Mouse (Mus musculus) bone marrow, adult 2 months (tissue): ENCODE measurements around the gene Atp6v1f.

Experiments used
- CTCF ChIP-seq: fragments of 200-500 bp; IDR thresholded peaks from 2 replicates; pipeline ENCODE4 v1.5.1; 2011; ENCODE audit warnings: low read length, control low read depth; ENCODE audit not compliant: control insufficient read depth, insufficient read depth
- POLR2A ChIP-seq: fragments of 200-500 bp; IDR thresholded peaks from 2 replicates; pipeline ENCODE4 v1.6.1; 2011; ENCODE audit warnings: low read depth, mild to moderate bottlenecking, control low read depth, low read length, borderline replicate concordance; ENCODE audit not compliant: control insufficient read depth

- TF ChIP-seq CTCF (no peak), POLR2A (no peak)
Measured at GRCm38 (mm10) chr6:29433804-29434795, 33.4 kb upstream of the Atp6v1f start.
